Mouse (Mus musculus) naive thymus-derived CD4-positive, alpha-beta T cell, adult 5 months (primary cell): ENCODE measurements around the gene BC048671. TPM values are rescaled to one million over a fixed set of nuclear protein-coding genes. Genes with fewer than 3 reads are reported as not detected.

Experiments
- polyA plus RNA-seq: library from polyadenylated mRNA; unstranded; fragments of 100-300 nt; shearing (Covaris generic); gene quantifications from one replicate; pipeline ENCODE4 v1.2.1, GENCODE M21; 2017

The BC048671 gene
- not detected for polyA plus RNA-seq

GRCm38 (mm10) chr6:90300919-90301318 lies at the start of gene BC048671:
TSS of gene BC048671 (plus strand) at chr6:90301219.

GRCm38 (mm10) chr6:90324991-90325390 lies 24.0 kb downstream of the BC048671 start, which contains the start of gene Chst13:
TSS of gene Chst13 (minus strand) at chr6:90325185.

GRCm38 (mm10) chr6:90332561-90333425 lies 31.8 kb downstream of the BC048671 start, which contains the start of gene Uroc1:
TSS of gene Uroc1 (plus strand) at chr6:90333284.

Other genes starting within 250 kb of the BC048671 start
- 0.05 TPM for gene Vmn1r49, start 222.7 kb upstream of the BC048671 start, polyA plus RNA-seq
- not detected for gene Vmn1r50, start 199.8 kb upstream of the BC048671 start, polyA plus RNA-seq
- gene Vmn1r51, start 178.6 kb upstream of the BC048671 start, polyA plus RNA-seq = not detected
- not detected for gene Vmn1r52, start 126.4 kb upstream of the BC048671 start, polyA plus RNA-seq
- gene V1ra8, start 98.4 kb upstream of the BC048671 start, polyA plus RNA-seq = not detected
- not detected for gene Vmn1r53, start 76.8 kb upstream of the BC048671 start, polyA plus RNA-seq
- not detected for gene Vmn1r54, start 54.9 kb upstream of the BC048671 start, polyA plus RNA-seq
- not detected for gene Chst13, start 24.0 kb downstream of the BC048671 start, polyA plus RNA-seq
- gene Uroc1, start 32.1 kb downstream of the BC048671 start, polyA plus RNA-seq = not detected
- gene Zxdc, start 68.3 kb downstream of the BC048671 start, polyA plus RNA-seq = 44.7 TPM
- gene Cfap100, start 127.6 kb downstream of the BC048671 start, polyA plus RNA-seq = 0.11 TPM
- not detected for gene Klf15, start 161.4 kb downstream of the BC048671 start, polyA plus RNA-seq
- gene Aldh1l1, start 185.2 kb downstream of the BC048671 start, polyA plus RNA-seq = 1.7 TPM